Mouse (Mus musculus): Measurements from ENCODE around the gene Gm37240. TPM values are rescaled to one million over a fixed set of nuclear protein-coding genes. Genes with fewer than 3 reads are reported as not detected.
"Not testable (repeated sequence)": the region's sequence is repeated elsewhere in the genome, so short reads cannot be mapped to it uniquely, and the experiment has no call there.

The Gm37240 gene
- polyA plus RNA-seq, 1 experiment from 2014 or later = 0.93 TPM

- Histone ChIP-seq H3K4me2 (ENCODE audit: low read length) (no peak overlapping the region), H3K27me3 (replicated peaks; ENCODE audit: control insufficient read depth, insufficient read depth, low read length) (no peaks in the 10 kb centered on the region), H3K4me3 (ENCODE audit: low read length) (no peak overlapping the region), H3K27ac (ENCODE audit: low read depth, low read length) (no peak overlapping the region), H3K9me3 (ENCODE audit: control insufficient read depth, low read length) (no peaks in the 10 kb centered on the region), H3K9ac (ENCODE audit: low read depth, low read length) (no peak overlapping the region), H3K36me3 (ENCODE audit: control insufficient read depth, insufficient read depth, low read length) (no peaks in the 10 kb centered on the region), H3K4me1 (ENCODE audit: control insufficient read depth, insufficient read depth, low read depth, low read length) (no peaks in the 10 kb centered on the region)
- WGBS = 27% methylated on average over 1 of the region's 1 CpGs
- no peak for ATAC-seq
These were observed 1019.3 kb downstream of the Gm37240 start for GRCm38 (mm10) chr3:84867991-84868390.

- Histone ChIP-seq H3K9me3 (ENCODE audit: control insufficient read depth, low read length) (no peaks in the 10 kb centered on the region), H3K9ac (ENCODE audit: low read depth, low read length) (no peak overlapping the region), H3K27me3 (replicated peaks; ENCODE audit: control insufficient read depth, insufficient read depth, low read length) (no peaks in the 10 kb centered on the region), H3K27ac (ENCODE audit: low read depth, low read length) (no peak overlapping the region), H3K4me2 (ENCODE audit: low read length) (no peak overlapping the region), H3K4me1 (ENCODE audit: control insufficient read depth, insufficient read depth, low read depth, low read length) (no peaks in the 10 kb centered on the region), H3K36me3 (ENCODE audit: control insufficient read depth, insufficient read depth, low read length) (no peaks in the 10 kb centered on the region), H3K4me3 (ENCODE audit: low read length) (no peak overlapping the region)
- no peak for ATAC-seq
- 97% methylated on average over 1 of the region's 1 CpGs for WGBS
These were observed 1019.8 kb downstream of the Gm37240 start for GRCm38 (mm10) chr3:84867434-84867975.

- H3K27me3 ChIP-seq (replicated peaks; ENCODE audit: control insufficient read depth, insufficient read depth, low read length) = no peaks in the 10 kb centered on the region
These were observed 1020.5 kb downstream of the Gm37240 start for GRCm38 (mm10) chr3:84866866-84867265.

GRCm38 (mm10) chr3:84865684-84866083, 1021.6 kb downstream of the Gm37240 start:
- Histone ChIP-seq H3K27ac (ENCODE audit: low read depth, low read length) (no peak overlapping the region), H3K27me3 (replicated peaks; ENCODE audit: control insufficient read depth, insufficient read depth, low read length) (no peaks in the 10 kb centered on the region), H3K36me3 (ENCODE audit: control insufficient read depth, insufficient read depth, low read length) (no peaks in the 10 kb centered on the region), H3K4me2 (ENCODE audit: low read length) (no peak overlapping the region), H3K4me1 (ENCODE audit: control insufficient read depth, insufficient read depth, low read depth, low read length) (no peaks in the 10 kb centered on the region), H3K9me3 (ENCODE audit: control insufficient read depth, low read length) (no peaks in the 10 kb centered on the region), H3K9ac (ENCODE audit: low read depth, low read length) (no peak overlapping the region), H3K4me3 (ENCODE audit: low read length) (no peak overlapping the region)
- 72% methylated on average over 3 of the region's 3 CpGs for WGBS
- ATAC-seq = no peak

More at GRCm38 (mm10) chr3:84866866-84867265, 1020.5 kb downstream of the Gm37240 start:
- ATAC-seq = no peak
- Histone ChIP-seq H3K9me3 (ENCODE audit: control insufficient read depth, low read length) (no peaks in the 10 kb centered on the region), H3K4me2 (ENCODE audit: low read length) (no peak overlapping the region), H3K9ac (ENCODE audit: low read depth, low read length) (no peak overlapping the region), H3K36me3 (ENCODE audit: control insufficient read depth, insufficient read depth, low read length) (no peaks in the 10 kb centered on the region), H3K4me3 (ENCODE audit: low read length) (no peak overlapping the region), H3K4me1 (ENCODE audit: control insufficient read depth, insufficient read depth, low read depth, low read length) (no peaks in the 10 kb centered on the region), H3K27ac (ENCODE audit: low read depth, low read length) (no peak overlapping the region)
- WGBS = 74% methylated on average over 4 of the region's 4 CpGs

- H3K27me3 ChIP-seq (replicated peaks; ENCODE audit: control insufficient read depth, insufficient read depth, low read length); H3K9ac ChIP-seq (ENCODE audit: low read depth, low read length); H3K4me1 ChIP-seq (ENCODE audit: control insufficient read depth, insufficient read depth, low read depth, low read length); H3K4me3 ChIP-seq (ENCODE audit: low read length); H3K36me3 ChIP-seq (ENCODE audit: control insufficient read depth, insufficient read depth, low read length); H3K4me2 ChIP-seq (ENCODE audit: low read length); H3K27ac ChIP-seq (ENCODE audit: low read depth, low read length); ATAC-seq; H3K9me3 ChIP-seq (ENCODE audit: control insufficient read depth, low read length): not testable (repeated sequence)
- WGBS = 96% methylated on average over 3 of the region's 3 CpGs
These were observed 1025.5 kb downstream of the Gm37240 start for GRCm38 (mm10) chr3:84861817-84862216.

GRCm38 (mm10) chr3:84860669-84861068, 1026.6 kb downstream of the Gm37240 start:
- no peak overlapping the region for H3K27ac ChIP-seq (ENCODE audit: low read depth, low read length)
- no peak overlapping the region for H3K4me2 ChIP-seq (ENCODE audit: low read length)
- H3K4me1 ChIP-seq (ENCODE audit: control insufficient read depth, insufficient read depth, low read depth, low read length) = no peaks in the 10 kb centered on the region
- no peak overlapping the region for H3K4me3 ChIP-seq (ENCODE audit: low read length)
- WGBS = 84% methylated on average over 1 of the region's 1 CpGs
- no peaks in the 10 kb centered on the region for H3K36me3 ChIP-seq (ENCODE audit: control insufficient read depth, insufficient read depth, low read length)
- ATAC-seq = no peak
- H3K9ac ChIP-seq (ENCODE audit: low read depth, low read length) = no peak overlapping the region
- no peaks in the 10 kb centered on the region for H3K9me3 ChIP-seq (ENCODE audit: control insufficient read depth, low read length)
- no peaks in the 10 kb centered on the region for H3K27me3 ChIP-seq (replicated peaks; ENCODE audit: control insufficient read depth, insufficient read depth, low read length)

- Histone ChIP-seq H3K4me3 (ENCODE audit: low read length) (no peak overlapping the region), H3K9me3 (ENCODE audit: control insufficient read depth, low read length) (no peaks in the 10 kb centered on the region), H3K9ac (ENCODE audit: low read depth, low read length) (no peak overlapping the region), H3K27me3 (replicated peaks; ENCODE audit: control insufficient read depth, insufficient read depth, low read length) (no peaks in the 10 kb centered on the region), H3K4me1 (ENCODE audit: control insufficient read depth, insufficient read depth, low read depth, low read length) (no peaks in the 10 kb centered on the region), H3K27ac (ENCODE audit: low read depth, low read length) (no peak overlapping the region), H3K4me2 (ENCODE audit: low read length) (no peak overlapping the region), H3K36me3 (ENCODE audit: control insufficient read depth, insufficient read depth, low read length) (no peaks in the 10 kb centered on the region)
- no peak for ATAC-seq
- 85% methylated on average over 1 of the region's 1 CpGs for WGBS
These were observed 1032.9 kb downstream of the Gm37240 start for GRCm38 (mm10) chr3:84854440-84854839.

- WGBS = 87% methylated on average over 7 of the region's 7 CpGs
- Histone ChIP-seq H3K9ac (ENCODE audit: low read depth, low read length) (no peak overlapping the region), H3K9me3 (ENCODE audit: control insufficient read depth, low read length) (no peaks in the 10 kb centered on the region), H3K27ac (ENCODE audit: low read depth, low read length) (no peak overlapping the region), H3K4me1 (ENCODE audit: control insufficient read depth, insufficient read depth, low read depth, low read length) (no peaks in the 10 kb centered on the region), H3K4me2 (ENCODE audit: low read length) (no peak overlapping the region), H3K36me3 (ENCODE audit: control insufficient read depth, insufficient read depth, low read length) (no peaks in the 10 kb centered on the region), H3K27me3 (replicated peaks; ENCODE audit: control insufficient read depth, insufficient read depth, low read length) (no peaks in the 10 kb centered on the region), H3K4me3 (ENCODE audit: low read length) (no peak overlapping the region)
- ATAC-seq = no peak
These were observed 1034.4 kb downstream of the Gm37240 start for GRCm38 (mm10) chr3:84852877-84853276.

GRCm38 (mm10) chr3:84851801-84852200, 1035.5 kb downstream of the Gm37240 start:
- Histone ChIP-seq H3K9ac (ENCODE audit: low read depth, low read length) (no peak overlapping the region), H3K36me3 (ENCODE audit: control insufficient read depth, insufficient read depth, low read length) (no peaks in the 10 kb centered on the region), H3K27me3 (replicated peaks; ENCODE audit: control insufficient read depth, insufficient read depth, low read length) (no peaks in the 10 kb centered on the region), H3K4me2 (ENCODE audit: low read length) (no peak overlapping the region), H3K9me3 (ENCODE audit: control insufficient read depth, low read length) (no peaks in the 10 kb centered on the region), H3K27ac (ENCODE audit: low read depth, low read length) (no peak overlapping the region), H3K4me1 (ENCODE audit: control insufficient read depth, insufficient read depth, low read depth, low read length) (no peaks in the 10 kb centered on the region), H3K4me3 (ENCODE audit: low read length) (no peak overlapping the region)
- ATAC-seq = no peak
- WGBS = 68% methylated on average over 1 of the region's 1 CpGs

- Histone ChIP-seq H3K27ac (ENCODE audit: low read depth, low read length) (no peak overlapping the region), H3K27me3 (replicated peaks; ENCODE audit: control insufficient read depth, insufficient read depth, low read length) (no peaks in the 10 kb centered on the region), H3K9ac (ENCODE audit: low read depth, low read length) (no peak overlapping the region), H3K36me3 (ENCODE audit: control insufficient read depth, insufficient read depth, low read length) (no peaks in the 10 kb centered on the region), H3K4me3 (ENCODE audit: low read length) (no peak overlapping the region), H3K4me1 (ENCODE audit: control insufficient read depth, insufficient read depth, low read depth, low read length) (no peaks in the 10 kb centered on the region), H3K9me3 (ENCODE audit: control insufficient read depth, low read length) (no peaks in the 10 kb centered on the region), H3K4me2 (ENCODE audit: low read length) (no peak overlapping the region)
- 86% methylated on average over 1 of the region's 1 CpGs for WGBS
- ATAC-seq = no peak
These were observed 1036.9 kb downstream of the Gm37240 start for GRCm38 (mm10) chr3:84850418-84850817.

All from hindbrain, embryonic 16.5 days (tissue).